In the genomic region with DNA sequence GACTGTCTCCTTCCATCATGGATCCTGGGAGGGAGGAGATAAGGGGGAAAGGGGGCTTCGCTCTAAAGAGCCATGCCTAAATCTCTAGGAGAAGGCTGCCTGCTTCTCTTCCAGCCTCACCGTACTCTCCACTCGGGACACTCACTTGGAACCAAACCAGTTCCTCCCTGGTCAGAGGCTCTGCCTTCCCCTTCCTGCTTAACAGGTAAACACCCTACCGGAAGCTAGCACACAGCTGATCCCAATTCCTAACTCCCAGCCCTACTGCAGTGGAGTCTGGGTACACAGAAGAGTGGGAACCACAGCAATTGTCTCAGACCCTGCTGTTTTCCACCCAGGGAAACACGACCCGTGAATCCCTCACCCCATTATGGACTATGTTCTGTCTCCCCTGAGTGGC, we compare ENCODE assay signal across 30 mouse cellular contexts. TPM values are rescaled to one million over a fixed set of nuclear protein-coding genes. Genes with fewer than 3 reads are reported as not detected.
DNase-seq lines count a peak whose midpoint lies in the region; ATAC-seq and TF ChIP-seq lines count a peak whose summit lies in the region.
"Had no signal": no experiment of that assay in that cellular context is flagged by ENCODE, and none has a peak within 500 bp of the region (broad histone marks: within the 10 kb centered on the region; RNA-seq: fewer than 3 reads in every experiment).

No protein-coding gene starts in this region.

- peaks cover 13% of the 10 kb centered on the region for H3K4me1 ChIP-seq in heart, embryonic 12.5 days (replicated peaks)
- H3K4me1 ChIP-seq in hindbrain, embryonic 15.5 days (replicated peaks) = no peaks in the 10 kb centered on the region
- H3K4me1 ChIP-seq in hindbrain, embryonic 12.5 days = peaks cover 22% of the 10 kb centered on the region
- H3K4me1 ChIP-seq in midbrain, embryonic 14.5 days (ENCODE audit: control insufficient read depth, insufficient read depth, low read length) = no peaks in the 10 kb centered on the region; the same call in 1 of the 2 replicates
- H3K4me1 ChIP-seq in midbrain, postnatal 0 days (ENCODE audit: insufficient read depth, low read length) = no peaks in the 10 kb centered on the region
- H3K4me1 ChIP-seq in neural tube, embryonic 15.5 days = 0 out of 2 replicates have a peak, but pooled peaks cover 5% of the 10 kb centered on the region
- H3K4me1 ChIP-seq: limb, embryonic 15.5 days; liver, embryonic 15.5 days had no signal

- peak; percentile 97 for DNase-seq in heart, adult 11 months
- DNase-seq in midbrain, embryonic 14.5 days = no peak
- DNase-seq in midbrain, postnatal 0 days (ENCODE audit: low spot score) = no peak
- no peak for DNase-seq in retina, postnatal 1 day
- DNase-seq: B cell, adult 2 months; cerebellum, adult 8-10 months; forebrain, postnatal 0 days; kidney, adult 11 months; kidney, postnatal 10 days; right cerebral cortex, postnatal 14 days; spleen, adult 18-20 months; thymus, postnatal 36 days had no signal

- no peak overlapping the region for H3K4me3 ChIP-seq in heart, embryonic 12.5 days
- H3K4me3 ChIP-seq in hindbrain, embryonic 15.5 days = no peak overlapping the region
- no peak overlapping the region for H3K4me3 ChIP-seq in hindbrain, embryonic 12.5 days
- no peak overlapping the region for H3K4me3 ChIP-seq in midbrain, embryonic 14.5 days (replicated peaks; ENCODE audit: low read depth, low read length)
- no peak overlapping the region for H3K4me3 ChIP-seq in midbrain, postnatal 0 days (ENCODE audit: low read depth, low read length)
- no peak overlapping the region for H3K4me3 ChIP-seq in neural tube, embryonic 15.5 days (replicated peaks)
- H3K4me3 ChIP-seq: embryonic facial prominence, embryonic 15.5 days; heart, embryonic 15.5 days; limb, embryonic 15.5 days; liver, embryonic 15.5 days; midbrain, embryonic 10.5 days; neural tube, embryonic 12.5 days had no signal

- TF ChIP-seq CTCF in midbrain, postnatal 0 days (IDR thresholded peaks at IDR 0.05) = no peak

- H3K36me3 ChIP-seq in heart, embryonic 12.5 days = no peaks in the 10 kb centered on the region
- no peaks in the 10 kb centered on the region for H3K36me3 ChIP-seq in hindbrain, embryonic 15.5 days
- no peaks in the 10 kb centered on the region for H3K36me3 ChIP-seq in hindbrain, embryonic 12.5 days
- H3K36me3 ChIP-seq in midbrain, embryonic 14.5 days (ENCODE audit: control insufficient read depth, insufficient read depth, low read length) = no peaks in the 10 kb centered on the region
- H3K36me3 ChIP-seq in midbrain, postnatal 0 days (ENCODE audit: insufficient read depth, low read length) = no peaks in the 10 kb centered on the region
- H3K36me3 ChIP-seq in neural tube, embryonic 15.5 days = no peaks in the 10 kb centered on the region
- H3K36me3 ChIP-seq: embryonic facial prominence, embryonic 15.5 days; heart, embryonic 15.5 days; limb, embryonic 15.5 days; liver, embryonic 15.5 days; midbrain, embryonic 10.5 days; neural tube, embryonic 12.5 days had no signal

- H3K27me3 ChIP-seq in heart, embryonic 12.5 days (replicated peaks) = peaks cover 4% of the 10 kb centered on the region; the same call in 1 of the 2 replicates
- peaks cover 5% of the 10 kb centered on the region; the same call in 1 of the 2 replicates for H3K27me3 ChIP-seq in hindbrain, embryonic 15.5 days
- peaks cover 12% of the 10 kb centered on the region; the same call in 1 of the 2 replicates for H3K27me3 ChIP-seq in hindbrain, embryonic 12.5 days
- no peaks in the 10 kb centered on the region for H3K27me3 ChIP-seq in midbrain, embryonic 14.5 days (ENCODE audit: control insufficient read depth, insufficient read depth, low read length)
- no peaks in the 10 kb centered on the region for H3K27me3 ChIP-seq in midbrain, postnatal 0 days (ENCODE audit: insufficient read depth, low read length)
- H3K27me3 ChIP-seq in neural tube, embryonic 15.5 days (replicated peaks) = no peaks in the 10 kb centered on the region
- H3K27me3 ChIP-seq: embryonic facial prominence, embryonic 15.5 days; limb, embryonic 15.5 days; liver, embryonic 15.5 days; neural tube, embryonic 12.5 days had no signal

- 54% methylated on average over 6 of the region's 6 CpGs for WGBS in heart, embryonic 12.5 days
- 61% methylated on average over 6 of the region's 6 CpGs for WGBS in hindbrain, embryonic 15.5 days
- WGBS in hindbrain, embryonic 12.5 days = 70% methylated on average over 6 of the region's 6 CpGs
- 72% methylated on average over 6 of the region's 6 CpGs for WGBS in midbrain, embryonic 14.5 days
- 67% methylated on average over 6 of the region's 6 CpGs for WGBS in midbrain, postnatal 0 days
- WGBS in neural tube, embryonic 15.5 days = 59% methylated on average over 6 of the region's 6 CpGs

- no peak overlapping the region for H3K4me2 ChIP-seq in heart, embryonic 12.5 days
- peak overlapping the region; percentile 21 for H3K4me2 ChIP-seq in hindbrain, embryonic 15.5 days
- no peak overlapping the region for H3K4me2 ChIP-seq in hindbrain, embryonic 12.5 days (replicated peaks)
- 0 out of 2 replicates have a peak overlapping the region, but pooled peaks have one; percentile 6 for H3K4me2 ChIP-seq in midbrain, embryonic 14.5 days (ENCODE audit: low read length)
- no peak overlapping the region for H3K4me2 ChIP-seq in midbrain, postnatal 0 days (ENCODE audit: low read depth, low read length, poor library complexity, severe bottlenecking)
- H3K4me2 ChIP-seq in neural tube, embryonic 15.5 days = peak overlapping the region; percentile 38
- H3K4me2 ChIP-seq: embryonic facial prominence, embryonic 15.5 days; heart, embryonic 15.5 days; limb, embryonic 15.5 days; liver, embryonic 15.5 days had no signal

- no peak overlapping the region for H3K27ac ChIP-seq in heart, embryonic 12.5 days (ENCODE audit: poor library complexity, severe bottlenecking)
- H3K27ac ChIP-seq in hindbrain, embryonic 15.5 days (replicated peaks) = no peak overlapping the region
- H3K27ac ChIP-seq in hindbrain, embryonic 12.5 days = no peak overlapping the region
- no peak overlapping the region for H3K27ac ChIP-seq in midbrain, embryonic 14.5 days (replicated peaks; ENCODE audit: low read depth, low read length)
- no peak overlapping the region for H3K27ac ChIP-seq in midbrain, postnatal 0 days (ENCODE audit: low read depth, low read length)
- no peak overlapping the region for H3K27ac ChIP-seq in neural tube, embryonic 15.5 days (replicated peaks)
- H3K27ac ChIP-seq: embryonic facial prominence, embryonic 15.5 days; heart, embryonic 15.5 days; limb, embryonic 15.5 days; liver, embryonic 15.5 days; macrophage; midbrain, embryonic 10.5 days; neural tube, embryonic 12.5 days had no signal

- H3K9me3 ChIP-seq in heart, embryonic 12.5 days (replicated peaks) = no peaks in the 10 kb centered on the region
- H3K9me3 ChIP-seq in hindbrain, embryonic 15.5 days = no peaks in the 10 kb centered on the region
- H3K9me3 ChIP-seq in hindbrain, embryonic 12.5 days (replicated peaks) = no peaks in the 10 kb centered on the region
- no peaks in the 10 kb centered on the region for H3K9me3 ChIP-seq in midbrain, embryonic 14.5 days (ENCODE audit: control insufficient read depth, low read length)
- no peaks in the 10 kb centered on the region for H3K9me3 ChIP-seq in midbrain, postnatal 0 days (ENCODE audit: low read length)
- no peaks in the 10 kb centered on the region for H3K9me3 ChIP-seq in neural tube, embryonic 15.5 days (replicated peaks)
- H3K9me3 ChIP-seq: embryonic facial prominence, embryonic 15.5 days; heart, embryonic 15.5 days; limb, embryonic 15.5 days; liver, embryonic 15.5 days; midbrain, embryonic 10.5 days had no signal

- H3K9ac ChIP-seq in heart, embryonic 12.5 days = no peak overlapping the region
- H3K9ac ChIP-seq in hindbrain, embryonic 15.5 days = no peak overlapping the region
- H3K9ac ChIP-seq in hindbrain, embryonic 12.5 days = no peak overlapping the region
- no peak overlapping the region for H3K9ac ChIP-seq in midbrain, embryonic 14.5 days (replicated peaks; ENCODE audit: low read length)
- no peak overlapping the region for H3K9ac ChIP-seq in midbrain, postnatal 0 days (replicated peaks; ENCODE audit: low read length, poor library complexity, severe bottlenecking)
- no peak overlapping the region for H3K9ac ChIP-seq in neural tube, embryonic 15.5 days (replicated peaks)
- H3K9ac ChIP-seq: embryonic facial prominence, embryonic 15.5 days; forebrain, postnatal 0 days; heart, embryonic 15.5 days; limb, embryonic 15.5 days; liver, embryonic 15.5 days; neural tube, embryonic 12.5 days had no signal

- no peak for ATAC-seq in heart, embryonic 12.5 days (ENCODE audit: insufficient number of reproducible peaks, low FRiP score)
- no peak for ATAC-seq in hindbrain, embryonic 15.5 days (ENCODE audit: low FRiP score, low read depth)
- no peak for ATAC-seq in hindbrain, embryonic 12.5 days (ENCODE audit: low FRiP score)
- ATAC-seq in midbrain, embryonic 14.5 days (ENCODE audit: low FRiP score, low TSS enrichment) = no peak
- no peak for ATAC-seq in midbrain, postnatal 0 days (ENCODE audit: low FRiP score)
- no peak for ATAC-seq in neural tube, embryonic 15.5 days (ENCODE audit: low FRiP score)
- ATAC-seq: forebrain, postnatal 0 days had no signal

RNA-seq across cellular contexts. Expression of a gene that starts 22.1 kb away (rescaled TPM):
- polyA plus RNA-seq in heart, embryonic 12.5 days (2016; fragmentation: Nextera tagmentation; extraction: Ambion mirVana) = not detected in 2 replicates
- polyA plus RNA-seq in hindbrain, embryonic 15.5 days (2015; fragmentation: Nextera tagmentation; extraction: Ambion mirVana) = not detected in 2 replicates
- polyA plus RNA-seq in hindbrain, embryonic 12.5 days (2016; fragmentation: Nextera tagmentation; extraction: Ambion mirVana) = not detected in 2 replicates
- polyA plus RNA-seq in midbrain, embryonic 14.5 days (2014; fragmentation: Nextera tagmentation; extraction: Ambion mirVana) = not detected in 2 replicates
- total RNA-seq in midbrain, postnatal 0 days (2014; rRNA removed) = not detected in 2 replicates
- polyA plus RNA-seq in midbrain, postnatal 0 days (2015; fragmentation: Nextera tagmentation; extraction: Ambion mirVana) = not detected in 2 replicates
- polyA plus RNA-seq in neural tube, embryonic 15.5 days (2015; fragmentation: Nextera tagmentation; extraction: Ambion mirVana) = not detected in 2 replicates
- total RNA-seq: adrenal gland, adult 18-20 months; adrenal gland, postnatal 4 days; common myeloid progenitor, adult 5-6 weeks; forebrain, postnatal 0 days; layer of hippocampus, adult 8-10 months; left cerebral cortex, adult 18-20 months; left cerebral cortex, postnatal 36 days; monocyte, adult 5-6 weeks had no signal
- polyA plus RNA-seq: embryonic facial prominence, embryonic 15.5 days; forebrain, postnatal 0 days; heart, embryonic 15.5 days; limb, embryonic 15.5 days; liver, embryonic 15.5 days; macrophage; midbrain, embryonic 10.5 days; neural tube, embryonic 12.5 days had no signal

RNA-seq across cellular contexts. Expression of a gene that starts 46.2 kb away (rescaled TPM):
- polyA plus RNA-seq in heart, embryonic 12.5 days (2016; fragmentation: Nextera tagmentation; extraction: Ambion mirVana) = 13.6 and 14.5 TPM in 2 replicates
- polyA plus RNA-seq in hindbrain, embryonic 15.5 days (2015; fragmentation: Nextera tagmentation; extraction: Ambion mirVana) = 28.6 and 30.6 TPM in 2 replicates
- polyA plus RNA-seq in hindbrain, embryonic 12.5 days (2016; fragmentation: Nextera tagmentation; extraction: Ambion mirVana) = 20.0 and 21.5 TPM in 2 replicates
- 22.7 and 23.2 TPM in 2 replicates for polyA plus RNA-seq in midbrain, embryonic 14.5 days (2014; fragmentation: Nextera tagmentation; extraction: Ambion mirVana)
- total RNA-seq in midbrain, postnatal 0 days (2014; rRNA removed) = 46.5 and 59.2 TPM in 2 replicates
- 24.8 and 27.8 TPM in 2 replicates for polyA plus RNA-seq in midbrain, postnatal 0 days (2015; fragmentation: Nextera tagmentation; extraction: Ambion mirVana)
- polyA plus RNA-seq in neural tube, embryonic 15.5 days (2015; fragmentation: Nextera tagmentation; extraction: Ambion mirVana) = 28.2 and 31.2 TPM in 2 replicates

Comparison
In these comparisons a context has a peak if more than half of its experiments do, and no peak if none do; other contexts are left out.
1. H3K4me2 ChIP-seq: peak in hindbrain, embryonic 15.5 days (single experiment), midbrain, embryonic 14.5 days (single experiment) and neural tube, embryonic 15.5 days (single experiment); none in heart, embryonic 12.5 days (single experiment), hindbrain, embryonic 12.5 days (single experiment) and midbrain, postnatal 0 days (single experiment).